Mouse (Mus musculus) kidney, embryonic 16.5 days (tissue): ENCODE measurements around the gene Avp. TPM values are rescaled to one million over a fixed set of nuclear protein-coding genes. Genes with fewer than 3 reads are reported as not detected.

Source experiments
- ATAC-seq: fragments of 200-750 bp; cut with Nextera tagmentation; 2 replicates; pipeline ENCODE4 v1.8.0; 2017; ENCODE audit warnings: moderate TSS enrichment; ENCODE audit not compliant: low FRiP score, low TSS enrichment
- H3K27ac ChIP-seq: fragments of 300-500 bp; sonication (generic); 2 replicates; pipeline ENCODE4 v1.5.1; 2014; ENCODE audit warnings: low read length
- H3K27me3 ChIP-seq: fragments of 300-500 bp; sonication (generic); 2 replicates; pipeline ENCODE4 v1.6.1; 2014; ENCODE audit warnings: low read length, control low read depth, mixed read lengths; ENCODE audit not compliant: insufficient read depth
- H3K36me3 ChIP-seq: fragments of 300-500 bp; sonication (generic); 2 replicates; pipeline ENCODE4 v1.6.1; 2014; ENCODE audit warnings: low read length, control low read depth, mixed read lengths; ENCODE audit not compliant: insufficient read depth
- H3K4me1 ChIP-seq: fragments of 300-500 bp; sonication (generic); 2 replicates; pipeline ENCODE4 v1.6.1; 2014; ENCODE audit warnings: low read length, control low read depth, mixed read lengths; ENCODE audit not compliant: insufficient read depth
- H3K4me2 ChIP-seq: fragments of 300-500 bp; sonication (generic); replicated peaks from 2 replicates; pipeline ENCODE4 v1.6.1; 2014; ENCODE audit warnings: low read depth, low read length
- H3K4me3 ChIP-seq: fragments of 300-500 bp; sonication (generic); 2 replicates; pipeline ENCODE4 v1.5.1; 2014; ENCODE audit warnings: mild to moderate bottlenecking, low read length
- H3K9ac ChIP-seq: fragments of 300-500 bp; sonication (generic); replicated peaks from 2 replicates; pipeline ENCODE4 v1.6.1; 2014; ENCODE audit warnings: low read length
- H3K9me3 ChIP-seq: fragments of 300-500 bp; sonication (generic); 2 replicates; pipeline ENCODE4 v1.6.1; 2016; ENCODE audit warnings: low read length, control low read depth
- WGBS: fragments of 180-500 bp; shearing (Covaris S2); extraction: QIAGEN DNeasy Blood & Tissue Kit; methylation state at CpG from one replicate; pipeline ENCODE4 v1.1.7; 2014; 5-methylcytosine and 5-hydroxymethylcytosine counted together
- polyA plus RNA-seq: library from polyadenylated mRNA; unstranded; fragments of >200 nt; fragmentation: Nextera tagmentation; extraction: Ambion mirVana; gene quantifications from 2 replicates; pipeline ENCODE4 v1.2.1, GENCODE M21; 2015

Avp gene
- polyA plus RNA-seq, 1 experiment from 2014 or later, result not detected

DNA sequence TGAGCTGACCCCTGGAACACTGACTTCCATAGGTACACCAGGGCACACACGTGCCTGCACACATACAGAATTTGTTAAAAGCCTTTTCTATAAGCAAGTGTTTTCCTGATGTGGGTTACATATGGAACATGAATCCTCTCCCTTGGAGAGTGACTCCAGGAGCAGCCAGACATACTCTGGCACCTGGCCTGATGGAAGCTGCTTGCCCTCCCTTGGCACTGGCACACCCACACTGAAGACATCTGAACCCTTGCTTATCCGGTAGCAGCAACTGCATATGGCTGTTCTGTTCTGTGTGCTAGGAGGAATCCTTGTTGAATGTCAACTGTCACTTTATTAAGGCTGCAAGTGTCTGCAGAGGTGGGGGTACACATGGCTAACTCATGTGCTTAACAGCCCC lies 8.7 kb upstream of the Avp start:
- 95% methylated on average over 2 of the region's 2 CpGs for WGBS

DNA sequence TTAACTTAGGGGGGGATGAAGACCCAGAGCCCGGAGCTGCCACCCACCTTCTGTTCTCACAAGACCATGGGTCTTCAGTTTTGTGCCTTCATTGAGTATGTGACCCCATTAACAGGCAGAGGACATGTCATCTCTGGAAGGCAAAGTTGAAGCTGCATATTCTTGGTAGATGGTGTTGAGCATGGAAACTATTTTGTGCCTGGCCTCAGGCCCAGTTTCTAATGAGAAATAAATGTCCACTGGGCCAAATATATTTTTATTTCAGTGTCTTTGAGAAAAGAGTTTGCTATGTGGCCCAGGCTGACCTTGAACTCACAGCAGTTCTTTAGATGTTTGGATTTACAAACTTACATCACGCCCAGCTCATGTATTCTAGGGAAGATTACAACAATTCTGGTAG lies 7.4 kb upstream of the Avp start:
- Histone ChIP-seq H3K4me2 (no peak overlapping the region), H3K27me3 (no peaks in the 10 kb centered on the region), H3K36me3 (peaks cover 26% of the 10 kb centered on the region), H3K9ac (no peak overlapping the region), H3K4me1 (no peaks in the 10 kb centered on the region), H3K9me3 (no peaks in the 10 kb centered on the region), H3K4me3 (no peak overlapping the region), H3K27ac (no peak overlapping the region)
- 89% methylated on average over 2 of the region's 2 CpGs for WGBS
- no peak for ATAC-seq

More for the DNA sequence above, 8.7 kb upstream of the Avp start:
- Histone ChIP-seq H3K4me3 (no peak overlapping the region), H3K9ac (no peak overlapping the region), H3K36me3 (peaks cover 33% of the 10 kb centered on the region), H3K4me1 (no peaks in the 10 kb centered on the region), H3K4me2 (no peak overlapping the region), H3K27ac (no peak overlapping the region), H3K27me3 (no peaks in the 10 kb centered on the region), H3K9me3 (no peaks in the 10 kb centered on the region)
- ATAC-seq, result no peak

DNA sequence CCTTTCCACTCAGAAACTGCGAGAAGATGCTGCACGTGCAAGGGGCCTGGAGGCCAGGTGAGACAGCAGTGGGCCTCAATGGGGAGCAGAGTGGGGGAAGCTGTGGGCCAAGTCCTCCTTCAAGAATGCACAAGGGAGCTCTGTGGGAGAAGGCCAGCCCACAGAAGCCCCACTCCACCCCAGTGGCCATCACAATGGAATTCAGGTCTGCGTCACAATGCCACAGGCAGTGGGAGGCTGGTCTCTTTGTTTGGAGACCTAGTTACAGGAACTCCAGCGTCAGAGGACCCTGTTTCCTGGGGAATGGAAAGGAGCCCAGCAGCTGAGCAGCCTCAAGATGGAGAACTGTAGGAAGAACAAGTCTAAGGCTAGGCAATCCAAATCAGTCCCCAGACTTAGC lies 6.8 kb upstream of the Avp start:
- H3K36me3 ChIP-seq, result peaks cover 22% of the 10 kb centered on the region
- no peaks in the 10 kb centered on the region for H3K27me3 ChIP-seq
- H3K27ac ChIP-seq, result no peak overlapping the region
- no peak for ATAC-seq
- 73% methylated on average over 4 of the region's 4 CpGs for WGBS
- no peaks in the 10 kb centered on the region for H3K9me3 ChIP-seq
- no peak overlapping the region for H3K4me2 ChIP-seq
- H3K9ac ChIP-seq, result no peak overlapping the region
- no peak overlapping the region for H3K4me3 ChIP-seq
- no peaks in the 10 kb centered on the region for H3K4me1 ChIP-seq

DNA sequence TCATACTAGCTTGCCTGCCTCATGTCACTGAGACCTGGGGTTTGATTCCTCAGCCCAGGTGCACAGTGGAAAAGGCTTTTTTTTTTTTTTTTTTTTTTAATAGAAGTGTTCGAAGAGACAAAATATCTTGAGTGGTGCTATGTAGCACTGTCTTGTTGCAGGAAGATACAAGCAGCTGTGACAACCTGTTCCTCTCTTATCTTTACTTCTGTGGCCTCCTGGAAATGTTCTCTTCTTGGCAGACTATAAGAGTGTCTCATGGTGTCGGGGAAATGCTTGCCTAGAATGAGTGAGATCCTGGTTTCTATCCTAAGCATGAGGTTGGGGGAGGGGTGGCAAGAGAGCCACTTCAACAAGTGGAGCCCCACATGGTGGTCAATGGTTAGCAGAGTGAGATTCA lies 6.0 kb upstream of the Avp start:
- Histone ChIP-seq H3K4me3 (no peak overlapping the region), H3K36me3 (peaks cover 22% of the 10 kb centered on the region), H3K27ac (no peak overlapping the region)

DNA sequence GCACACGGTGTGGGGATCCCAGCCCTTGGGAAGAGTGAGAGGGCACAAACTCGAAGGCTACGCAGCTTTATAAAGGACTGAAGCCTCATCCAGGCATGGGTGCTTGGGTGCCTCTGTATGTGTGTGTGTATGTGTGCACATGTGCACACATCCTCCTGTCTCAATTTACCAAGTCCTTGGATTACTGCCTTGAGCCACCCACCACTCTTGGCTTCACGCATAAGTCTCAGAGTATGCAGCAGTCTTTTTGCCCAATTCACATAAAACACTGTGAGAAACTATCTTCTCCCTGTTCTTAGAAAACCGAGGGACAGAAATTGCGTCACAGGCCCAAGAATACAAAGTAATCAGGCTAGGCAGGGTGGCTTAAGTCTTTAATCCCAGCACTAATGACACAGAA lies 3.7 kb upstream of the Avp start:
- peaks cover 2% of the 10 kb centered on the region; the same call in 1 of the 2 replicates for H3K4me1 ChIP-seq
- H3K27me3 ChIP-seq, result peaks cover 17% of the 10 kb centered on the region
- 85% methylated on average over 6 of the region's 6 CpGs for WGBS
- H3K4me2 ChIP-seq, result no peak overlapping the region
- no peaks in the 10 kb centered on the region for H3K9me3 ChIP-seq
- no peak overlapping the region for H3K27ac ChIP-seq
- no peak overlapping the region for H3K4me3 ChIP-seq
- H3K9ac ChIP-seq, result no peak overlapping the region
- no peak for ATAC-seq
- H3K36me3 ChIP-seq, result peaks cover 14% of the 10 kb centered on the region

More for the DNA sequence above, 6.0 kb upstream of the Avp start:
- no peaks in the 10 kb centered on the region for H3K4me1 ChIP-seq
- WGBS, result 83% methylated on average over 2 of the region's 2 CpGs
- ATAC-seq, result no peak
- H3K4me2 ChIP-seq, result no peak overlapping the region
- no peaks in the 10 kb centered on the region for H3K27me3 ChIP-seq
- H3K9ac ChIP-seq, result no peak overlapping the region
- H3K9me3 ChIP-seq, result no peaks in the 10 kb centered on the region

DNA sequence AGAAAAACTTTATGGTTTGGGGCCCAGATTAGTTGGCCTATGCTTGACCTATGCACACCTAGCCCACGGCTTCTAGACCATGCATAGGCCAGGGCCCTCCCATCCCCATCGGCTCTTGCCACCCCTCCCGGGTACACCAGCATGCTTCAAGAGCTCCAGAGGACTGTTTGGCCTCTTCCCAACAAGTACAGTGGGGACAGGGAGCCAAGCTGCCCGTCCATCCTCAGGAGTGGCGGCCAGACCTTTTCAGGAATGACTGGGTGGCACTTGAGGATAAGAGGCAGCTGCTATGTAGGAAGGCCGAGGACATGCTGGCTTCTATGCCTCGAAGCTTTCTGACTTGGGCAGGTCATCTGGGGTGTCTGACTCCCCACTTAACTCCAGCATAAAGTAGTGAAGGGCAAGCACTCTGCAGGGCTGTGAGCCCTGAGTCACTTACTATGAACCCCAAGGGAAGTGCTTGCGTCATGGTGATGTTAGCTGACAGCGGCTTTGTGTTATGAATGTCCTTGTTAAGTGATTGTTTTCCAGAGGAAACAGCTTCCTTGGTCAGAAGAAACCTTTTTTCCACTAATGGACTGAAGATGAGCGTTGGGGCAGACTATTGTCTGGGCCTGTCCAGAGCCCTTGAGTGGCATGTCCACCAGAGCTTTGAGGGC lies 1.7 kb upstream of the Avp start:
- Histone ChIP-seq H3K4me2 (no peak overlapping the region), H3K9ac (no peak overlapping the region), H3K36me3 (no peaks in the 10 kb centered on the region), H3K4me3 (no peak overlapping the region), H3K27ac (no peak overlapping the region), H3K27me3 (peaks cover 37% of the 10 kb centered on the region), H3K9me3 (no peaks in the 10 kb centered on the region), H3K4me1 (peaks cover 11% of the 10 kb centered on the region)
- ATAC-seq, result no peak
- WGBS, result 76% methylated on average over 10 of the region's 10 CpGs

DNA sequence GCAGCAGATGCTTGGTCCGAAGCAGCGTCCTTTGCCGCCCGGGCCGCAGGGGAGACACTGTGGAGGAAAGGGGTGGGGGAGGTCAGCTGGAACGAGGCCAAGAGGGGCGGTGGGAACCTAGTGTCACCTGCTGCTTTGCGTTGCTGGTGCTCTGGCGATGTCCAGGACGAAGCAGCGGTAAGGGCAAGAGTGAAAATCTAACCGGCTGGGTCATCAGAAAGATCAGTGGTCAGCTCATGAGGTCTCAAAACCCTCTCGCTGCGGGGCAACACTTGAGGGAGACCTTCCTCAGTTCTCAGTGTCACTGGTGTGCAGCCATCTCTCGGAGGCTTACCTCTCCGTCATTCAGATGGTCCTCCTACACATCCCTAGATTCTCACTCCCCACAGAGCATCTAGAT lies 1.2 kb downstream of the Avp start:
- WGBS, result 3% methylated on average over 16 of the region's 16 CpGs
- peaks cover 65% of the 10 kb centered on the region for H3K27me3 ChIP-seq
- ATAC-seq, result no peak

GRCm38 (mm10) chr2:130579791-130580190 lies 2.6 kb downstream of the Avp start:
- WGBS, result 10% methylated on average over 8 of the region's 8 CpGs
- peaks cover 19% of the 10 kb centered on the region for H3K4me1 ChIP-seq
- H3K27ac ChIP-seq, result no peak overlapping the region
- H3K9me3 ChIP-seq, result no peaks in the 10 kb centered on the region
- H3K4me2 ChIP-seq, result no peak overlapping the region
- no peak for ATAC-seq
- H3K4me3 ChIP-seq, result no peak overlapping the region
- no peaks in the 10 kb centered on the region for H3K36me3 ChIP-seq
- peaks cover 78% of the 10 kb centered on the region for H3K27me3 ChIP-seq
- no peak overlapping the region for H3K9ac ChIP-seq

More for the DNA sequence above, 1.2 kb downstream of the Avp start:
- Histone ChIP-seq H3K36me3 (no peaks in the 10 kb centered on the region), H3K4me3 (peak overlapping the region; percentile 39), H3K27ac (no peak overlapping the region), H3K9ac (no peak overlapping the region), H3K9me3 (no peaks in the 10 kb centered on the region), H3K4me2 (peak overlapping the region; percentile 54), H3K4me1 (peaks cover 19% of the 10 kb centered on the region)

- no peaks in the 10 kb centered on the region for H3K36me3 ChIP-seq
- H3K9me3 ChIP-seq, result no peaks in the 10 kb centered on the region
- WGBS, result 9% methylated on average over 11 of the region's 11 CpGs
- no peak overlapping the region for H3K9ac ChIP-seq
- no peak overlapping the region for H3K27ac ChIP-seq
- peaks cover 78% of the 10 kb centered on the region for H3K27me3 ChIP-seq
- no peak overlapping the region for H3K4me3 ChIP-seq
- no peak overlapping the region for H3K4me2 ChIP-seq
- H3K4me1 ChIP-seq, result peaks cover 19% of the 10 kb centered on the region
- ATAC-seq, result no peak
These were observed 4.2 kb downstream of the Avp start for GRCm38 (mm10) chr2:130578148-130578547.

GRCm38 (mm10) chr2:130577632-130578031 lies 4.7 kb downstream of the Avp start:
- Histone ChIP-seq H3K4me1 (peaks cover 19% of the 10 kb centered on the region), H3K27ac (no peak overlapping the region), H3K4me2 (peak overlapping the region; percentile 24; the same call in 1 of the 2 replicates), H3K27me3 (peaks cover 75% of the 10 kb centered on the region), H3K9ac (no peak overlapping the region), H3K9me3 (no peaks in the 10 kb centered on the region), H3K36me3 (no peaks in the 10 kb centered on the region), H3K4me3 (no peak overlapping the region)
- ATAC-seq, result peak; percentile 46; the same call in 1 of the 2 replicates
- 4% methylated on average over 12 of the region's 12 CpGs for WGBS
